Mouse (Mus musculus): Measurements from ENCODE around the gene Tmem141. TPM values are rescaled to one million over a fixed set of nuclear protein-coding genes. Genes with fewer than 3 reads are reported as not detected.
A peak's percentile ranks its signal among the peaks of the same experiment; 100 is the strongest.

The Tmem141 gene
- 10 to 100 TPM; 14.1 to 15.4 TPM for total RNA-seq (2021)
- long read RNA-seq, experiment 1, transcript Tmem141-206 (4 exons, 975 nt) = major isoform, 5 of 9 reads
- long read RNA-seq, experiment 1, partial matches to known transcripts = 0 of 9 reads
- long read RNA-seq, experiment 1, other reads (novel, unspliced or antisense) = 2 of 9 reads
- long read RNA-seq, experiment 2, transcript Tmem141-206 (4 exons, 975 nt) = minor isoform, 6 of 18 reads
- long read RNA-seq, experiment 2, transcript Tmem141-205 (5 exons, 795 nt) = major isoform, 9 of 18 reads
- long read RNA-seq, experiment 2, partial matches to known transcripts = 1 of 18 reads
- long read RNA-seq, experiment 2, other reads (novel, unspliced or antisense) = 2 of 18 reads

DNA sequence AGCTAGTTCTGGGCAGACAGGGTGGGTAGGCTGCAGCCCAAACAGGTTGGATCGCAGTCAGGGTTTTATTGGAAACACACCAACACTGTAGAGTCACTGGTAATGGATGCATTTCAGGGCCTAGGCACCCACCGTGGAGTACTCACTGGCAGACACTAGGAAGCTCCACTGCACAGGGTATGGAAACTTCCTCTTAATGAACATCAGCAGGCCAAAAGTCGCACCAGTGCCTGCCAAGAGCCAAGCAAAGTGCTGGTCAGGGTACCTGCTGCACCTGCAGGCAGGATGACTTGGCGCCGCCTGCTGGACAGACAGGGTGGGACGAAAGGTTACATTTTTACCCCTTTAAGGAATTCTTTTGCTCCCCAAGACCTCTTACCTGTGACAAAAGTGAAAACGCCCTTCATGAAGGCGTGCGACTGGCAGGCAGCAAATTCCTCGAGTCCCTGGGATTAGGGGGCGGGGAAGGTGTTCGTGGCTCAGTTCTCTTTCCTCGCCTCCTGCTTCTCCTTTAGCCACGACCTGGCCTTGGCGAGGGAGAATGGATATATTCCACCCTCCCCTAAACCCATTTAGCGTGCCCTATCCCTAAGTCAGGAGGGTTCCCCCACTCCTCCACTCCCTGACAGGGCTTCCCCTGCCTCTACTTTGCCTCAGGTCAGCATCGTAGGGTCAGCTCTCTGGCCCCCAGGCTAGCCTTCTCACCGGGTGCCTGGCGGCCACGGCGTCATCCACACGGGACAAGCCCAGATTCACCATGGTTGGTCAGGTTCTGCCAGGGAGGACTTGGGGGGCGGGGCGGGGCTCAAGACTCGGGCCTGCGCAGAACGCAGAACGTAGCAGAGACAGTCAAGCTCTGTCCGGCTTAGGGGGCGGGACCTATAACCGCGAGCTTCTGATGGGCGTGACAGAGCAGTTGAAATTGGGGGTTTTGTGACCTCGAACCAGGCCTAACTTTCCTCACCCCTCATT, at the start of gene Tmem141:
Gene Tmem141 (minus strand): TSS at position 777 of the 972 bp plus-strand sequence.
- Histone ChIP-seq H3K4me3 (peak within 1 kb of the TSS; percentile 72), H3K27ac (peak within 1 kb of the TSS; percentile 88)
- peak; percentile 80 to 88 for DNase-seq (ENCODE audit: low spot score in 2 of 2)
- peak; percentile 82 for TF ChIP-seq CTCF (conservative IDR thresholded peaks at IDR 0.05)

DNA sequence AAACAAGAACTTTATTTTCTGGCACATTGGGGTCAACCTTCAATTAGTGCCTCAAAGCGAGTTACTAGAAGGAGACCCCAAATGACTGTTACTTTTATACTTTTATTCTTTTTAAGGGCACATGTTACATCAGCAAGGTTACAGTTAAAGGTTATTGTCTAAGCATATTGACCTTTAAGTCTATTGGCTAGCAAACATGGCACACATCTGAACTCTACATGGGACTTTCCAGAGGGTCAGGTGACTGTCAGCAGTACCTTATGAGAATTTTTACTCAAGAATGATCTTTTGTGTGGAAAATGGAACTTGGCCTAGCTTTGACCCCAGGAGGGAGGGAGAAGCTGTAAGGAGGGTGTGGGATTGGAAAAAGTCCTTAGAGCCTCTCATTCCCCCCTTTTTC, 44.7 kb upstream of the Tmem141 start:
- H3K27ac ChIP-seq = no peak overlapping the region
- no peak for DNase-seq (ENCODE audit: low spot score in 2 of 2)
- H3K4me3 ChIP-seq = no peak overlapping the region
- no peak for TF ChIP-seq CTCF (conservative IDR thresholded peaks at IDR 0.05)

DNA sequence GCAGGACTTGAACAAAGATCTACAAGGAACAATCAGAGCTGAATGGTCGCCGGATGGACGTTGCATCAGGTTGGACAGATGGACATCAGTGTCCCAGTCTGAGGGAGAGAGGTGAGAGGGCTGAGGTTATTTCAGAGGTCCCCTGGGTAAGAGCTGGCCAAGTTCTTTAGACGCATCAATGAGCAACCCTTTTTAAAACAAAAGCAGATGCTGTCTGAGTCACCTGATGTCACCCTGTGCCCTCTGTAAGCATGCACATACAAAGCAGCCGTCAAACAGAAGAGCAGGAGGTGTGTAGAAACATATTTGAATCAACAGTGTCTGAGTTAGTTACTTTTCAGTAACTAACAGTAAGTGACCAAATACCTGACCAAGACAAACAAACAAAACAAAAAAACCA, 42.3 kb upstream of the Tmem141 start:
- TF ChIP-seq CTCF (conservative IDR thresholded peaks at IDR 0.05) = no peak

DNA sequence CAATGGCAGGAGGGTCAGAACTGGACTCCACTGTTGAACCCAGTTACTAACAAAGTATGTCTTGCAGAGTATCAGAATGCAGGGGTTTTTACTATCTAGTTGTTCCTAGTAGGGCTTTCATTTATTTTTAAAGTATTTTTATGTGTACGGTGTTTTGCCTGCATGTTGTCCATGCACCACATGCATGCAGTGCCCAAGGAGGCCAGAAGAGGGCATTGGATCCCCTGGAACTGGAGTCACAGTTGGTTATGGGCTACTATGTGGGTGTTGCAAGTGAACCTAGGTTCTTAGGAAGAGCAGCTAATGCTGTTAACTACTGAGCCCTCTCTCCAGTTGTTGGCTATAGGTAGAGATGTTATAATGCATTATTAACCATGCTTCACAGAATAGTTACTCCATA, 41.7 kb upstream of the Tmem141 start:
- peak; percentile 5 to 62 for DNase-seq (ENCODE audit: low spot score in 2 of 2)
- TF ChIP-seq CTCF (conservative IDR thresholded peaks at IDR 0.05) = peak; percentile 85
- no peak overlapping the region for H3K27ac ChIP-seq
- no peak overlapping the region for H3K4me3 ChIP-seq

More for the DNA sequence above, 42.3 kb upstream of the Tmem141 start:
- Histone ChIP-seq H3K27ac (no peak overlapping the region), H3K4me3 (no peak overlapping the region)
- no peak for DNase-seq (ENCODE audit: low spot score in 2 of 2)

DNA sequence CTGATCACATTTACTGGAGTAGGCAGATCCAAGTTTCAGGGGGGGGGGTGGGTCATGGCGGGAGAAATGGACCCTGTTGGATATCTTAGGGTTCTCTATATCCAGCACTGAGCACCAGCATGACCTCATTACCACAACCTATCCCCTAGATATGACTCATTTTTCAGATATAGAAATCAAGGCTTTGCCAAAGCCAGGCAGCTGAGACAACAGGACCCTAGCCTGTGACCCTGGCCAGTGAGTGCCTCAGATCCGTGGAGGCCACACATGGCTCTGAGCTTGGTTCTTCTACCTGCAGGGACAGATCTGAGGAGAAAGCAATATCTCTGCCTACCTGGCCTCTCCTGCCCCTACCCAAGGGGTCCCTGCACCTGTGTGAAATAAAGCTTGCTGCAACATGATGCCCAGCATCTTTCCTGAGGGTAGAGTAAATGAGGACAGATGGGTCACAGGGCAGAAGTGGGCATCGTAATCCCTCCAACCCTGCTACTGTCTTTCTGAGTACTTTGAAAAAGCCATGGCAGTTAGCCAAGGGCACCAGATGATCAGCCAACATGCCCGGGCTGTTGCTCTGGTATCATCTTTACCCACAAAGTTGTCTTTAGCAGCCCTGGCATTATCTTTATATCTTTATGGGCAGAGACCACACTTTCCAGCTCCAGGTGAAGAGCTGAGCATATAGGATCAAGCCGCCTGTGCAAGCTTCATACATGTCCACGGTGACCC, 39.6 kb upstream of the Tmem141 start:
- TF ChIP-seq CTCF (conservative IDR thresholded peaks at IDR 0.05) = no peak
- DNase-seq (ENCODE audit: low spot score in 2 of 2) = no peak
- no peak overlapping the region for H3K4me3 ChIP-seq
- H3K27ac ChIP-seq = no peak overlapping the region

DNA sequence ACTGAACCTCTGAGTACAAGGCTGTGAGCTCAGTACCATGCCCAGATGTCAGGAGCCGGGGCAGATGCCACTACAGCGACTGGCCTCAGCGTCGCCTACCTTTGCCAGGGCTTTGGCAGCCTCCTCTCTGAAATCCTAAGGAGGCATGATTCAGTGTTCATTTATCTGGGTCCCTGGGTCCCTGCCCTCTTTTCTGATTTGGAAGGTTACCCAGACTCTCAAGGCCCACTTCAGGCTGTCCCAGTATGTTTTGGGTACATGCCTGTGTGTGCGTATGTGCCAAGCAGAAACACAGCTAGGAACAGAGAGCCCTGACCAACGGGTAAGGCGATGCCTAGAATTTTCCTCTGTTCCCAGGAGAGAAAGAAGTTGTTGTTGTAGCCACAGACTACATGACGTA, 38.5 kb upstream of the Tmem141 start:
- no peak for TF ChIP-seq CTCF (conservative IDR thresholded peaks at IDR 0.05)
- Histone ChIP-seq H3K4me3 (no peak overlapping the region), H3K27ac (no peak overlapping the region)
- no peak for DNase-seq (ENCODE audit: low spot score in 2 of 2)

DNA sequence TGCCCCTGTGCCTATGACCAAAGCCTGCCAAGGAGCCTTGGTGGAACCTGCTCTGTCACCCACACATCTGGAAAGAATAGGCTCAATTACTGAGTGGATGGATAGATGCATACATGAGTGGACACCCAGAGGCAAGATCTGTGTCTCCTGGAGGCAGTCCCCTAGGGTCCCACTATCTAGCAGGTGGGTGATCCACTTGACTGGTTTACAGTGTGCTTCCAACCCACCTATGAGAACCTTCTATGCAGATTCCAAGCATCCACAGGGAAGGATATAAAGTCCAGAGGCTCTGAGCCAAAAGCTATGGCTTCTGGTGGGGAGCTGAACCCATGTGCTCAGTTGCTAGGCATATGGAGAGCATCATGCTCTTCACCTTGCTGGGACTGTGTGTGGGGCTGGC, 35.8 kb upstream of the Tmem141 start, which contains the start of gene Lcn5:
Gene Lcn5 (plus strand): TSS at position 301 of the 400 bp plus-strand sequence.
- Histone ChIP-seq H3K27ac (no peak within 1 kb of the TSS), H3K4me3 (no peak within 1 kb of the TSS)
- no peak for TF ChIP-seq CTCF (conservative IDR thresholded peaks at IDR 0.05)
- DNase-seq (ENCODE audit: low spot score in 2 of 2) = no peak

DNA sequence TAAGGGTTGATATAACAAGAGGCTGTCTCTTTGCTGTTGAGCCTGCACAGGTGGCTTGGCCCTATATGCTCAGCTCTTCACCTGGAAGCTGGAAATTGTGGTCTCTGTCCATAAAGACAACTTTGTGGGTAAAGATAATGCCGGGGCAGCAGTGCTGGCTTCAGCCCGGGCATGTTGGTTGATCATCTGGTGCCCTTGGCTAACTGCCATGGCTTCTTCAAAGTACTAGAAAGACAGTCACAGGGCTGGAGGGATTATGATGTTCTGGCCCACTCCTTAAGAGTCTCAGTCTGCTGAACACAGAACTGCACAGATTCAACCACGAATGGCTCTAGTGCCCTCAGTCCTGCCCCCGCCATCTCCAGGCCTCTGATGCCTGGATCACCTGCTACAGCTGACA, 35.4 kb upstream of the Tmem141 start:
- TF ChIP-seq CTCF (conservative IDR thresholded peaks at IDR 0.05) = no peak
- Histone ChIP-seq H3K27ac (no peak overlapping the region), H3K4me3 (no peak overlapping the region)
- no peak for DNase-seq (ENCODE audit: low spot score in 2 of 2)

DNA sequence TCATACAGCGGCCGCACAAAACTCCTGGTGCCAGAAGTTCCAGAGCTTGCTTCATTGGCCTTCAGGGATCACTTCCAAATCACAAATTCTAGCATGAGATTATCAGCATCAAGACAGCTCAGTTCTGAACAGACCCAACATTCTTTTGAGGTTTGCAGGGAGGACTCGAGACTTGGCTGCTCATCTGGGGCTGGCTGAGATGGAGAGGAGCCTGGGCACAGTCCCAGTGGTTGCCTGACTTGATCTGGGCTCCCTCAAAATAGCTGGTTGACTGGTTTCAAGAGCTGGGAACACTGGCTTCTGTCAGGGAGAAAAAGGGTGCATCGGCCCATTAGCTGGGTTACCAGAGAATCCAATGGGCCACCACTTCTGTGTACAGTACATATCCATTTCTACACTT, 34.9 kb upstream of the Tmem141 start:
- Histone ChIP-seq H3K4me3 (no peak overlapping the region), H3K27ac (no peak overlapping the region)
- TF ChIP-seq CTCF (conservative IDR thresholded peaks at IDR 0.05) = no peak
- DNase-seq (ENCODE audit: low spot score in 2 of 2) = no peak

DNA sequence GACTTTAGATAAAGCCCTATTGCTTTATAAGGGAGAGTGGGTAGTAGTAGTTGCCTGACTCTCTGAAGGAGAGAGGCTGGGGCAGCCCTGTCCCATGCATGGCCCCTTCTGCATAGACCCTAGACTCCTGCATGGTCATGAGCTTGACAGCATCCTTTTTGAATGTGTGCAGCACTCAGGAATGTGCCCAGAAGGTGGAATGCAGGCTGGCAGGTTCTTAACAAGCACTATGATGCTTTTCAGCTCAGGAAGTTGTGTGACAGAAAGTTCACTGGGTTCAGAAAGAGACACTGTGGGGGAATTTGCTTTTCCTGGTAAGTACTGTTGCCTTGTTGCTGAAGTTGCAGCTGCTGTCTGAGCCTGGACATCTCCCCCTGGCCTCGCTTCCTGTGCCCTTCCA, 32.7 kb upstream of the Tmem141 start:
- no peak overlapping the region for H3K27ac ChIP-seq
- no peak for TF ChIP-seq CTCF (conservative IDR thresholded peaks at IDR 0.05)

DNA sequence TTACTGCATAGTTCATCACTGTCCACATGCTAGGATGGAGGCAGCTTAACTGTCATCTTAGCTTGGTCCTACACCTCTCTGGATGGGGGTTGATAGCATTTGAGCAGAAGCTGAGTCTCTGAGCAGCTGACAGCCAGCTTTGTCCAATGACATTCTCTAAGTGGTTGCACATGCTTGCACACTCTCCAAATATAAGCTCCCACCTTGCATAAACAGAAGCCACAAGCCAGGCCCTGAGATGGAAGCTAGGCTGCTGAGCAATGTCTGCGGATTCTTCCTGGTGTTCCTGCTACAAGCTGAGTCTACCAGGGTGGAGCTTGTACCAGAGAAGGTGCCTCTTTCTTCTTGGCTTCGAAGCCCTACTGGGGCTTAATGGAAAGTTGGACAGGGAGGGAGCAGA, 31.1 kb upstream of the Tmem141 start, which contains the start of gene Lcn8:
Gene Lcn8 (plus strand): TSS at position 219 of the 400 bp plus-strand sequence.
- TF ChIP-seq CTCF (conservative IDR thresholded peaks at IDR 0.05) = no peak
- H3K4me3 ChIP-seq = no peak within 1 kb of the TSS
- no peak within 1 kb of the TSS for H3K27ac ChIP-seq
- no peak for DNase-seq (ENCODE audit: low spot score in 2 of 2)

More for the DNA sequence above, 32.7 kb upstream of the Tmem141 start:
- no peak overlapping the region for H3K4me3 ChIP-seq
- no peak for DNase-seq (ENCODE audit: low spot score in 2 of 2)

DNA sequence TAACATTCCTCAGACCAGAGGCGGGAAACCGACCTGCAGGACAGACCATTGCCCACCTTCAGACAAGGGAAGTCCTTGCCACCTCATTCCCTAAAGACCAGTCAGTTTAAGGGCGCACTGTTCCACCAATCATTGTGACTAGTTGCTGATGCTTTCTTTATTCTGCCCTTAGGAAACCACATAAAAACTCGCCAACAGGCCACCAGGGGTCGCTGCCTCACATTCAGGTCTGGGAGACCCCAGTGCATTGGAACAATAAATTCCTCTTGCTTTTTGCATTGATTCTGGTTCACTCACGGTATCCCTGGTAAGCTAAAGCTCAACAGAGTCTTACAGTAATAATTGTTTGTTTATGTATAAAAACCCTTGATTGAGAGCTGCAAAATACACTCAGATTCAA, 18.1 kb upstream of the Tmem141 start:
- peak; percentile 82 for TF ChIP-seq CTCF (conservative IDR thresholded peaks at IDR 0.05)
- H3K4me3 ChIP-seq = no peak overlapping the region
- peak in 1 of 2 experiments; percentile 57 for DNase-seq (ENCODE audit: low spot score in 2 of 2)
- no peak overlapping the region for H3K27ac ChIP-seq
